Mouse (Mus musculus): ENCODE data around the gene Plk5.

- TF ChIP-seq CTCF (IDR thresholded peaks at IDR 0.05; ENCODE audit: extremely low read depth, insufficient read depth, insufficient read length, insufficient replicate concordance) (no peak), POLR2A (IDR thresholded peaks at IDR 0.05; ENCODE audit: low read depth, low read length) (no peak)
These were observed 27.9 kb downstream of the Plk5 start for GRCm38 (mm10) chr10:80384115-80384639.
